Mouse (Mus musculus): ENCODE results near the gene Map3k20.

Map3k20 gene

GRCm38 (mm10) chr2:72322681-72323353 is 37.4 kb downstream of the Map3k20 start:
- no peak for DNase-seq

- no peak for DNase-seq
Measured at GRCm38 (mm10) chr2:72324436-72324835, 39.0 kb downstream of the Map3k20 start.

GRCm38 (mm10) chr2:72326491-72326890 is 41.1 kb downstream of the Map3k20 start:
- DNase-seq: no peak

DNA sequence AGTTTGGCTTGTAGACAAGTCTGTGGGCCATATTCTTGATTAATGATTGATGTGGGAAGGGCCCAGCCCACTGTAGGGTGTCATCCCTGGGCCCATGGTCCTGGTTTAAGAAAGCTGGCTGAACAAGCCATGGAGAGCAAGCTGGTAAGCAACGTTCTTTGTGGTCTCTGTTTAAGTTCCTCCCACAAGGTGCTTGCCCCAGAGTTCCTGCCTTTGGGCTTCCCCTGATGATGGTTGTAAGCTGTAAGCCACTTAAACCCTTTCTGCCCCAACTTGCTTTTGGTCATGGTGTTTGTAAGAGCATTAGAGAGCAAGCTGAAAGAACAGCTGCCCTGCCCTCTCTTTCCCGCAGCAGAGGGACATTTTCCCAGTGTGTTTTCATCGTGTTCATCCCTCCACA is 43.0 kb downstream of the Map3k20 start:
- DNase-seq: no peak

DNA sequence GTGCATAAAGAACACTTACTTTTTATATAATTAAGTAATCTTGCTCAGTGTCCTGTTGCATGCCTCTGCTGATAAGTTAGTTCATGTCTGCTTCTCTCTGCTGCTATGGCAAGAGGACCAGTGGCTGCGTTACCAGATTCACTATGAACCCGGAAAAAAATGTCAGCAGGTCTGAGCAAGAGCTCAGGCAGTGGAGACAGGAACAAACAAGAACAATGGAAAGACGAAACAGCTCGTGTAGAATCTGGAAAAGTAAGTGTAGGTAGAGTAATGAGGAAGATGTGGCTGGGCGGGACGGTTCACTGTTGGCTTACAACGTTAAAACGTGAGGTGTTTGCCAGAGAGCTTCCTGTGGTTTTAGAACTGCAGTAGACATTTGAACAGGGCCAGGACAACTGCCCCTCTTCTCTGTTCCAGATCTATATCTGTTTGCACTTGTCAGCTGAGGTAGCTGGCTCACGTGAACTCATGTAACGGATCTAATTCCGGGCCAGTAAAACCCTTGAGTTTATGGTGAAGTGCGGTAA is 45.6 kb downstream of the Map3k20 start:
- no peak for DNase-seq

GRCm38 (mm10) chr2:72332067-72332466 is 46.6 kb downstream of the Map3k20 start:
- DNase-seq: no peak

DNA sequence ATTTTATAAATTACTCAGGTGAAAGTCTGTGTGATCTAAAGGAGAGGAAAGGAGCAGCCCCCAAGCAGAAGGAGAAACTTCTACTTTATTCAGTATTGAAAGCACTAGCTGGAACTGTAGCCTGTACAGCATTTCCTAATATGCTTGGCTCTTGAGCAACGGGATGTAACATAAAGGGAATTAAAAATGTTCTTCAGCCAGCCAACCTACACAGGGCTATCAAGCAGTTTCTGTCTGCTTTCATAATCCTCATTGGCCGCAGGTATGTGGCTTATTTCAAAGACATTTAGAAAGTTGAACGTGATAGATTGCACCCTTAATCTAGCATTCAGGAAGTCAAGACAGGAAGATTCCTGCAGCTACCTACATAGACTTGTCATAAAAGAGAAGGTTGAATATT is 47.8 kb downstream of the Map3k20 start:
- no peak for DNase-seq

- DNase-seq: no peak
Measured at GRCm38 (mm10) chr2:72336840-72337239, 51.4 kb downstream of the Map3k20 start.

DNA sequence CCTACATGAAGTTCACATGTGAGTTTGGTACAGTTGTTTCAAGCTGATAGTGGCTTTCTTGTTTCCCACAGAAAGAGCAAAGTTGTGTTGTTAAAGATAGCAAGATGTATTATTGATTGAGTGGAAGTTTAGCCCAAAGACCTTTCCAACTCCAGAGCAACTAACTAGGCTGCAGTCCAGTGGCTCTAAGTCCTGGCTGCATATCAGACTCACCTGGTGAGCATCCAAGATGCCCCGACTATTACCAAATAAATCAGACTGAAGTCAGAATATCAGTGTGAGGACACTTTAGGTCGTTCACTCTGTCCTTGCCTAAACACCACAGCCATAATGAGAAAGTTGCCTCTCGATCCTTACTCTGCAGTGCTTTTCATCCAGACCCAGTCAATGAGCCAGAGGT is 59.8 kb downstream of the Map3k20 start:
- no peak for DNase-seq

DNA sequence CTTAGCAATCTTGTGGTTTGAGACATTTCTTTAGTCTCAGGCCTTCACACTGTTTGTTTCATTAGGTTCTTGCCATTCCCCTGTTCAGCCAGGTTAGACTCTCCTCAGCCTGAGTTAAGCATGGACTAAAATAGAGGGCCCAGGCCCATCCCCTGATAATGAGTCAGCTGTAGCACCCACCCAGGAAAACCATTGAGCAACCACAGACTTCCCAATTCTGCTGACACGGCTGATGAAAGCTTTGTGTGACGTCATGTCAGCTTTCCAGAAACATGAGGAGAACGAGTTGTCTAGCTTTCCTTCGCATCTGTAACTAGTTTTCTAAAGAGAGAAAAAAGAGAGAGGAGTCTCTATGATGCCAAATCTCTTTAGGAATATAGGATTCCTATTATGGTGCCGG is 65.9 kb downstream of the Map3k20 start:
- DNase-seq: no peak

- DNase-seq: no peak
Measured at GRCm38 (mm10) chr2:72351776-72352175, 66.3 kb downstream of the Map3k20 start.

GRCm38 (mm10) chr2:72352756-72353155 is 67.3 kb downstream of the Map3k20 start:
- DNase-seq: no peak

GRCm38 (mm10) chr2:72356471-72356870 is 71.0 kb downstream of the Map3k20 start:
- DNase-seq: no peak

GRCm38 (mm10) chr2:72361572-72361971 is 76.1 kb downstream of the Map3k20 start:
- no peak for DNase-seq

- DNase-seq: no peak
Measured at GRCm38 (mm10) chr2:72363449-72363848, 78.0 kb downstream of the Map3k20 start.

DNA sequence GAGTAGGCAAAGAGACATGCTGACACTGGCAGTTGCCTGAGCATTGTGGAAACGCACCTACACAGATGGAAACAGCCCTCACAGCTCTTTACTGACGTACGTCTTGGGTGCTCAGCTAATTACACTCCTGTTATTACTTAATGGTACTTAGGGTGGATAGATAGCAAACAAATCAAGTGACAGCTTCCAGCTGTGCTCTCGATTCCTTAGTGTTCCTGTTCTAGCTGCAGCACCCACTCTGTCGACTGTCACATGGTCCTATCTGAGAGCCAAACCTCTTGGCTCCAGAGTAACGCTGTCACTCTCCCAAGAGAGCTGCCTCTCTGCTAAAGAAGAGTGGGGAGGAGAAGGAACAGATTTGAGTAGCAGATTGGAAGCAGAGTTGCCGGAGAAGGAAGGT is 80.5 kb downstream of the Map3k20 start:
- DNase-seq: no peak

- DNase-seq: no peak
Measured at GRCm38 (mm10) chr2:72366503-72366902, 81.1 kb downstream of the Map3k20 start.

- no peak for DNase-seq
Measured at GRCm38 (mm10) chr2:72367850-72368249, 82.4 kb downstream of the Map3k20 start.

DNA sequence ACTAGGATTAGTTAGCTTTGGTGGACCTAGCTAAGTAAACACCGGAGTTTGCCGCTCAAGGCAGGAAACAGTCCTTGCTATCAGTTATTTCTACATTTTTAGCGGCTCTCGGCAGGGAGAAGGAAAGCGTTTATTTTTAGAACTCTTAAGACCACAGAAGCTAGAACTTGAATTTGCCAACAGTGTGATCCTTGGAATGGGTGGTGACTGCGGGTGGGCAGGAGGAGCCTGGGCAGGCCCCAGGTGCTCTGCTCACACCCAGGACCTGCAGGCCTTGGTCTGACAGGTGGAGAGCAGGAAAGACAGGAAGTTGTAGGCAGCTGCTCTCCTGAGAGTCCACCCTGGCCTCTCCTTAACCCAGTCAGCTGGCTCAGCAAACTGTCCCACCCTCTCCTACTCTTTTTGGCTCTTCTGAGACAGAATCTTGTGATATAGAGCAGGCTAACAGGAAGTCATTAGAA is 83.7 kb downstream of the Map3k20 start:
- DNase-seq: no peak

DNA sequence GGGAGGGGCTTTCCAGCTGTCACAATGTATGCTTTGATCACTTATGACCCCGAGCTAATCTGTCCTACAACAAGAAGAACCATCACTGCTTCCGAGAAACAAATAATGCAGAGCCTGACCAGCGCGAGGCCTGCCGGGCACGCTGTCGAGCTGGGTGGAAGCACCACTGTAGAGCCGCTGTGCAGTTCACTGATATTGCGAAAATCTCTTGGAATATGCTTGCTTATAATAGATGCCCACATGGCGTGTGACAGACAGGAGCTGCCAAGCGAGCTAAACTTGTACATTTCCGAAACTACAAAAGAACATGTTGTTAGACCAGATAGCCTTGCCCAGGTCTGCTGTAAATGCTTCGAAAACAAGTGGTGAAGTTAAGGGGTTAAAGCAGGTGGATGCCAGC is 86.7 kb downstream of the Map3k20 start:
- DNase-seq: no peak

- DNase-seq: no peak
Measured at GRCm38 (mm10) chr2:72374076-72374475, 88.6 kb downstream of the Map3k20 start.

DNA sequence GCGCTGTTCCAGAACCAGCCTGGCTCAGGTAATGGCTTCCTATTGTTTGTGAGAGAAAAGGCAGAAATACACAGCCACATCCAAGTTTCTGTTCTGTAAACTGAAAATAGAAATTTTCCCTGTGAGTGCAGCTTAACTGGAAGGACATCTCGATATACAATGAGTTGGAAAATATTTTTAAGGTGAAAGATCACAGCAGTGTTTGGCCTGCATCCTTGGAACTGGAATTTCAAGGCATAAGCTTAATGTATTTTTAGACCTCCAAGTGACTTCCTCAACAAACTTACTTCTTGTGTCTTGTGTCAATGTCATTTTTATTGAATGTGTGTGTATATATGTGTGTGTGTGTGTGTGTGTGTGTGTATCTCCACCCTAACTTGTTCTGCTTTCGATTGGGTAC is 90.4 kb downstream of the Map3k20 start:
- no peak for DNase-seq

- DNase-seq: no peak
Measured at GRCm38 (mm10) chr2:72376946-72377345, 91.5 kb downstream of the Map3k20 start.

DNA sequence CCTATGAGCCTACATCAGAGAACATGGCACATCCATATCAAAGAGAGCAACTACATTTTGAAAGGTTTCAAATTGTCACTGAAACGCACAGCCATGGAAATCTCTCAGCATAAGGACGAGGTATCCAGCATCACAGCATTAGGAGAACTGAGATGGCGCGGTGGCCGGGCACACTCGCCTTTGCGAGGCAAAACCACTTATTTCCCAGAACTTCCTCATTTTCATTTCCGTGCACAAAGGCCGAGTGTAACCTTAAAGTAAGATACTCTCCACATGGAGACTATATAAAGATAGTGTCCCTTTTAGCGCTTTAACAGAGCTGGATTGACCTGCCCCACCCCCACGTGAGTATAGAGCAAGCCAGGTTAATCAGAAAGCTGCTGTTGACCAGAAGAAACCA is 94.0 kb downstream of the Map3k20 start:
- DNase-seq: no peak

- no peak for DNase-seq
Measured at GRCm38 (mm10) chr2:72382662-72383061, 97.2 kb downstream of the Map3k20 start.
